Mouse (Mus musculus) inflammation-experienced regulatory T-cells, adult 6 months (primary cell): ENCODE data around the gene Zfp750. TPM values are rescaled to one million over a fixed set of nuclear protein-coding genes. Genes with fewer than 3 reads are reported as not detected.

Source experiments
- ATAC-seq: one replicate; pipeline ENCODE4 v1.8.0; 2017
- polyA plus RNA-seq, 3 experiments: library from polyadenylated mRNA; unstranded; fragments of 100-300 nt; shearing (Covaris generic); gene quantifications; one replicate each; pipeline ENCODE4 v1.2.1; 2017

Gene Zfp750
- polyA plus RNA-seq, 3 experiments from 2014 or later, result 0.78 to 1.3 (median 0.94) TPM

GRCm38 (mm10) chr11:121474831-121475230 is 44.3 kb downstream of the Zfp750 start:
- no peak for ATAC-seq

DNA sequence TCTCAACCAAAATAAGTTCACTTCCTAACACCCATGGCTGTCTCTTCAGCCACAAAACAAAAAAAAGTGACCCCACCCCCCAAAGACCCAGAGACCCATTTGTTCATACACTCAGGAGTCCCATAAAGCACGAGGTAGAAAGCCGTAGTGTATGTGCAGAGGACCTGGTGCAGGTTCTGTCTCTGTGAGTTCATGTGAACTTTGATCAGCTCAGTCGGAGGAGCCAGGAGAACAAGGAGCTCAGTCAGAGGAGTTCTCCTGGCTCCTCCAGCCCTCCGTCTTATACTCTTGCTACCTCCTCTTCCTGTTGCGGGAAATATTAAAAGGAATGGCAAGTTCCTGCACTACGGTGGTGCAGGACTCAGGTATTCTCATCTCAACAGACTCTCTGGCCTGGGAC is 51.7 kb downstream of the Zfp750 start:
- ATAC-seq, result no peak

Other genes with a start within 250 kb of the Zfp750 start
- gene Wdr45b, start 164.9 kb downstream of the Zfp750 start, polyA plus RNA-seq, result 10 to 100 TPM; 25.9 to 27.2 (median 26.9) TPM
- gene Rab40b, start 131.1 kb downstream of the Zfp750 start, polyA plus RNA-seq, result under 1 TPM in 1 of 3 experiments, not detected in 2; 0.42 TPM
- 1 to 10 TPM; 8.0 to 9.5 (median 8.3) TPM for gene Fn3krp, start 97.9 kb downstream of the Zfp750 start, polyA plus RNA-seq
- under 1 TPM in 1 of 3 experiments, not detected in 2; 0.18 TPM for gene Fn3k, start 84.4 kb downstream of the Zfp750 start, polyA plus RNA-seq
- 10 to 100 TPM; 15.2 to 27.0 (median 25.9) TPM for gene Tbcd, start 67.4 kb downstream of the Zfp750 start, polyA plus RNA-seq
- gene B3gntl1, start 153.8 kb upstream of the Zfp750 start, polyA plus RNA-seq, result 10 to 100 TPM in 2 of 3 experiments, 1 to 10 TPM in 1; 6.4 to 12.1 (median 10.7) TPM
- gene Metrnl, start 182.2 kb upstream of the Zfp750 start, polyA plus RNA-seq, result 1 to 10 TPM in 2 of 3 experiments, under 1 TPM in 1; 0.55 to 3.0 (median 2.1) TPM